Mouse (Mus musculus): ENCODE measurements at regions not wholly inside any gene's neighbourhood (a gene's known extent, or its start where the extent isn't known, plus 50 kb on each side); places are given as distances from the start of the nearest gene placed in this dataset.

DNA sequence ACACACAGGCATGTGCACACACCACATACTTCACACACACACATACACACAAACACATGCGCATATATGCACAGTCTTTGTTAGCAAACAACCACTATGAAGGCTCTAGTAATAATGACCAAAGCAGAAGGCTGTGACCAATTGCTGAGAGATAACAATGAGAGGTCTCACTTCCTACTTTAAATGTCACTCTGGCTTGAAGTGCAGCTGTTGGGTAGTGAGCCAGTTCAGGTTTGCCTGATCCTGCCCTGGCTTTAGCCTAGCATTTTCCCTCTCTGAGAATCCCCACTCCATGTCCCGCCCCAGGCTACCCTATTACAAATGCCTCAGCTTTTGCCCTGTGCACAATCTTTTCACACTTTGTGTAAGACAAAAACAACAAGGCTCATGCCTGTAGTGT lies 378.7 kb downstream of the Setd4 start:
- TF ChIP-seq CHD2 (IDR thresholded peaks at IDR 0.05; ENCODE audit: low read depth, low read length), result no peak
- no peak for TF ChIP-seq HCFC1 (IDR thresholded peaks at IDR 0.05; ENCODE audit: borderline replicate concordance, insufficient read depth, low read length)
- TF ChIP-seq MAFK (IDR thresholded peaks at IDR 0.05; ENCODE audit: insufficient read depth, low read depth, low read length), result no peak
